In the genomic region with DNA sequence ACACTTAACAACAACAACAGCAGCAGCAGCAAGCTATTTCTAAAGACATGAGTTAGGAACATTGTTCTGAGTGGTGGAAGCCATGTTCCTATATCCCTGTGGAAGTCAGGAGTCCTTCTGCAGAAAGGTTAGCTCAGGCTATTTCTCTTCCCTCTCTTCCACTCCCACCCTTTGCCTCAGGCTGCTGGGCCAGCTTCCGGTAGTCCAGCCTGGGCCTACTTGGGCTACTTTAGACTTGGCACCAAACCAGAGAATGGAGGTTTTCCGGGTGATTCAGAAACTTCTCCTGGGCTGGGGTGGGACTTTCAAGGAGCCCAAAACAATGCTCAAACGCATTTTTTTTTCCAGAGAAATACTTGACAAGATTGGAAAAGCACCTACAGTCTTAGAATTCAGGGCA, we compare ENCODE assay signal across 10 mouse cellular contexts.
DNase-seq lines count a peak whose midpoint lies in the region; ATAC-seq and TF ChIP-seq lines count a peak whose summit lies in the region.
"Had no signal": no experiment of that assay in that cellular context is flagged by ENCODE, and none has a peak within 500 bp of the region (broad histone marks: within the 10 kb centered on the region; RNA-seq: fewer than 3 reads in every experiment).

No protein-coding gene starts in this region.

- peak; percentile 84 for ATAC-seq in lung, postnatal 0 days
- no peak for ATAC-seq in stomach, embryonic 16.5 days (ENCODE audit: insufficient read depth, low FRiP score)
- ATAC-seq: inflammation-experienced regulatory T-cells, adult 6 months had no signal

- peak overlapping the region; percentile 99 for H3K27ac ChIP-seq in embryonic fibroblast, embryonic 13.5 days (ENCODE audit: insufficient read depth, low read length)
- H3K27ac ChIP-seq in lung, postnatal 0 days (ENCODE audit: low read length), result peak overlapping the region; percentile 39
- peak overlapping the region; percentile 14; the same call in 1 of the 2 replicates for H3K27ac ChIP-seq in stomach, embryonic 16.5 days (ENCODE audit: low read length)
- H3K27ac ChIP-seq: hindbrain, embryonic 10.5 days; kidney, postnatal 0 days had no signal

- TF ChIP-seq EP300 in lung, postnatal 0 days (IDR thresholded peaks at IDR 0.05), result no peak

- 45% methylated on average over 3 of the region's 3 CpGs for WGBS in lung, postnatal 0 days
- WGBS in stomach, embryonic 16.5 days, result 71% methylated on average over 3 of the region's 3 CpGs

- H3K36me3 ChIP-seq in lung, postnatal 0 days (ENCODE audit: insufficient read depth, low read length), result 0 out of 2 replicates have a peak, but pooled peaks cover 6% of the 10 kb centered on the region
- no peaks in the 10 kb centered on the region; the same call in 1 of the 2 replicates for H3K36me3 ChIP-seq in stomach, embryonic 16.5 days (ENCODE audit: control insufficient read depth, insufficient read depth, low read length)
- H3K36me3 ChIP-seq: hindbrain, embryonic 10.5 days had no signal

- no peak overlapping the region for H3K4me2 ChIP-seq in lung, postnatal 0 days (replicated peaks; ENCODE audit: low read depth, low read length)
- no peak overlapping the region for H3K4me2 ChIP-seq in stomach, embryonic 16.5 days (ENCODE audit: low read depth, low read length)

- DNase-seq in heart, postnatal 10 days, result peak; percentile 5 to 15
- DNase-seq in heart, postnatal 25 days (ENCODE audit: low spot score), result no peak
- peak; percentile 81 for DNase-seq in lung, postnatal 0 days (ENCODE audit: low spot score)
- DNase-seq in frontal cortex, adult 2 months (ENCODE audit: extremely low spot score in 1 of 2, low spot score in 1 of 2), result no peak
- no peak for DNase-seq in layer of hippocampus, postnatal 25 days (ENCODE audit: extremely low spot score in 1 of 2, low spot score in 1 of 2)

- TF ChIP-seq CTCF in embryonic fibroblast, embryonic 13.5 days (IDR thresholded peaks at IDR 0.05; ENCODE audit: borderline replicate concordance, insufficient read depth, low read length), result no peak
- TF ChIP-seq CTCF in lung, postnatal 0 days (IDR thresholded peaks at IDR 0.05), result no peak

- no peaks in the 10 kb centered on the region for H3K27me3 ChIP-seq in lung, postnatal 0 days (replicated peaks; ENCODE audit: insufficient read depth, low read length)
- no peaks in the 10 kb centered on the region for H3K27me3 ChIP-seq in stomach, embryonic 16.5 days (ENCODE audit: control insufficient read depth, insufficient read depth, low read length)

- no peaks in the 10 kb centered on the region for H3K9me3 ChIP-seq in lung, postnatal 0 days (ENCODE audit: low read length)
- H3K9me3 ChIP-seq in stomach, embryonic 16.5 days (replicated peaks; ENCODE audit: control insufficient read depth, low read length), result no peaks in the 10 kb centered on the region
- H3K9me3 ChIP-seq: hindbrain, embryonic 10.5 days had no signal

- H3K4me1 ChIP-seq in embryonic fibroblast, embryonic 13.5 days (ENCODE audit: control insufficient read depth, insufficient read depth, low read length), result peaks cover 27% of the 10 kb centered on the region
- H3K4me1 ChIP-seq in lung, postnatal 0 days (ENCODE audit: insufficient read depth, low read depth, low read length), result no peaks in the 10 kb centered on the region
- no peaks in the 10 kb centered on the region for H3K4me1 ChIP-seq in stomach, embryonic 16.5 days (ENCODE audit: control insufficient read depth, insufficient read depth, low read length)
- H3K4me1 ChIP-seq: hindbrain, embryonic 10.5 days had no signal

- H3K4me3 ChIP-seq in embryonic fibroblast, embryonic 13.5 days (ENCODE audit: insufficient read depth, low read length), result no peak overlapping the region
- H3K4me3 ChIP-seq in lung, postnatal 0 days (ENCODE audit: low read depth, low read length), result no peak overlapping the region
- H3K4me3 ChIP-seq in stomach, embryonic 16.5 days (replicated peaks; ENCODE audit: low read length), result no peak overlapping the region
- H3K4me3 ChIP-seq: hindbrain, embryonic 10.5 days had no signal

- no peak for TF ChIP-seq POLR2A in embryonic fibroblast, embryonic 13.5 days (IDR thresholded peaks at IDR 0.05; ENCODE audit: low read depth, low read length)

- no peak overlapping the region for H3K9ac ChIP-seq in lung, postnatal 0 days (replicated peaks; ENCODE audit: low read depth)
- H3K9ac ChIP-seq in stomach, embryonic 16.5 days (ENCODE audit: low read length), result no peak overlapping the region

- intact Hi-C loops in heart, postnatal 10 days (cut with DNase I), result loop anchor here (5.0 kb wide), 2 partner anchors 246 to 396 kb away; no protein-coding TSS in a partner anchor
- intact Hi-C loops in heart, postnatal 25 days (cut with DNase I), result loop anchor here (2.0 to 5.0 kb wide), 2 partner anchors 241 to 397 kb away; no protein-coding TSS in a partner anchor

Comparison
In these comparisons a context has a peak if more than half of its experiments do, and no peak if none do; other contexts are left out.
1. DNase-seq: peak in heart, postnatal 10 days (2 of 2) and lung, postnatal 0 days (single experiment); none in heart, postnatal 25 days (single experiment), frontal cortex, adult 2 months (0 of 2) and layer of hippocampus, postnatal 25 days (0 of 2).
2. H3K27ac ChIP-seq: peak in every context shown above with its lines; median percentile 99 in embryonic fibroblast, embryonic 13.5 days; 39 in lung, postnatal 0 days; 14 in stomach, embryonic 16.5 days.